In the genomic region with DNA sequence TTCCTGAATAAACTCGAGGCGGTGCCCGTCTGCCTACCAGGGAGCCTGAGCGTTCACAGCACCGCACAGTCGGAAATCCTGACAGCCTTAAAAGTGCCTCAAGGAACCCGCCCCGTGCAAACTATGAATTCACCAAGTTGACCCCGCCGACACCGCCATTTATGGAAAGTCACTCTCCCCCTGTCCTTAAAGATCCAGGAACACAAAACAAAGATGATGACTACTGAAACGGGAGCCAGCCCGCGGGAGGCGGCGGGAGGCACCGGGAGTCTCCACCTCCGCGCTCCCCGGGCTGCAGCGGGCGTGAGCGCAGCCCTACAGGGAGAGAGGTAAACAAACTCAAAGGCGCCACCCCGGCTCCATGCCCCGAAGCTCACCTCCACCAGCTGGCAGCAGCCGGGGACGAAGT, we compare ENCODE assay signal across 8 mouse cellular contexts. TPM values are rescaled to one million over a fixed set of nuclear protein-coding genes. Genes with fewer than 3 reads are reported as not detected.
DNase-seq lines count a peak whose midpoint lies in the region; ATAC-seq and TF ChIP-seq lines count a peak whose summit lies in the region.

No protein-coding gene starts in this region.

- H3K4me2 ChIP-seq in neural tube, embryonic 11.5 days (ENCODE audit: low read depth), result peak overlapping the region; percentile 76
- H3K4me2 ChIP-seq in hindbrain, embryonic 11.5 days (replicated peaks; ENCODE audit: low read depth, low read length), result peak overlapping the region; percentile 83

- TF ChIP-seq POLR2A in cerebellum, adult 2 months (IDR thresholded peaks at IDR 0.05; ENCODE audit: borderline replicate concordance, insufficient read depth, low read length), result no peak

- H3K27me3 ChIP-seq in cerebellum, adult 2 months (ENCODE audit: control insufficient read depth, insufficient read depth, low read length), result no peaks in the 10 kb centered on the region
- no peaks in the 10 kb centered on the region for H3K27me3 ChIP-seq in neural tube, embryonic 11.5 days (ENCODE audit: control insufficient read depth, insufficient read depth, low read length)
- H3K27me3 ChIP-seq in hindbrain, embryonic 11.5 days (ENCODE audit: control insufficient read depth, insufficient read depth, low read length), result no peaks in the 10 kb centered on the region
- H3K27me3 ChIP-seq in megakaryocyte, embryonic 14.5 days (replicated peaks), result no peaks in the 10 kb centered on the region

- H3K36me3 ChIP-seq in neural tube, embryonic 11.5 days (ENCODE audit: control insufficient read depth, insufficient read depth, low read length), result no peaks in the 10 kb centered on the region; the same call in 1 of the 2 replicates
- no peaks in the 10 kb centered on the region for H3K36me3 ChIP-seq in hindbrain, embryonic 11.5 days (ENCODE audit: control insufficient read depth, insufficient read depth, low read length)
- H3K36me3 ChIP-seq in megakaryocyte, embryonic 14.5 days (replicated peaks; ENCODE audit: low read length), result peaks cover 23% of the 10 kb centered on the region

- DNase-seq in cerebellum, adult 2 months, result no peak
- no peak for DNase-seq in cerebellum, adult 18-20 months
- DNase-seq in neural tube, embryonic 11.5 days (ENCODE audit: low spot score), result no peak
- no peak for DNase-seq in neural tube, embryonic 10.5 days (ENCODE audit: extremely low spot score, low spot score)
- DNase-seq in hindbrain, embryonic 11.5 days (ENCODE audit: low spot score), result no peak
- no peak for DNase-seq in adrenal gland, adult 2 months
- no peak for DNase-seq in ovary, postnatal 36 days (ENCODE audit: low spot score)

- peak; percentile 40 for ATAC-seq in neural tube, embryonic 11.5 days (ENCODE audit: insufficient read depth, low FRiP score, low TSS enrichment)
- ATAC-seq in hindbrain, embryonic 11.5 days (ENCODE audit: low FRiP score), result peak; percentile 73

- no peaks in the 10 kb centered on the region for H3K9me3 ChIP-seq in neural tube, embryonic 11.5 days (ENCODE audit: control insufficient read depth, low read length)
- no peaks in the 10 kb centered on the region for H3K9me3 ChIP-seq in hindbrain, embryonic 11.5 days (ENCODE audit: control insufficient read depth, low read length)
- H3K9me3 ChIP-seq in megakaryocyte, embryonic 14.5 days, result no peaks in the 10 kb centered on the region

- H3K4me1 ChIP-seq in cerebellum, adult 2 months (ENCODE audit: control insufficient read depth, insufficient read depth, low read length), result peaks cover 14% of the 10 kb centered on the region
- H3K4me1 ChIP-seq in neural tube, embryonic 11.5 days (ENCODE audit: control insufficient read depth, insufficient read depth, low read length), result peaks cover 7% of the 10 kb centered on the region; the same call in 1 of the 2 replicates
- peaks cover 4% of the 10 kb centered on the region; the same call in 1 of the 2 replicates for H3K4me1 ChIP-seq in hindbrain, embryonic 11.5 days (replicated peaks; ENCODE audit: control insufficient read depth, insufficient read depth, low read length)
- peaks cover 32% of the 10 kb centered on the region for H3K4me1 ChIP-seq in megakaryocyte, embryonic 14.5 days

- under 1% methylated on average over 28 of the region's 28 CpGs for WGBS in cerebellum, adult 2 months
- 1% methylated on average over 28 of the region's 28 CpGs for WGBS in neural tube, embryonic 11.5 days
- WGBS in hindbrain, embryonic 11.5 days, result under 1% methylated on average over 26 of the region's 28 CpGs

- H3K4me3 ChIP-seq in cerebellum, adult 2 months (replicated peaks; ENCODE audit: insufficient read depth, low read depth, low read length), result peak overlapping the region; percentile 88
- peak overlapping the region; percentile 84 for H3K4me3 ChIP-seq in neural tube, embryonic 11.5 days (ENCODE audit: low read depth, low read length)
- H3K4me3 ChIP-seq in hindbrain, embryonic 11.5 days (ENCODE audit: low read depth, low read length), result peak overlapping the region; percentile 89
- peak overlapping the region; percentile 94 for H3K4me3 ChIP-seq in megakaryocyte, embryonic 14.5 days (replicated peaks)

- peak overlapping the region; percentile 72 for H3K9ac ChIP-seq in neural tube, embryonic 11.5 days (ENCODE audit: low read length)
- peak overlapping the region; percentile 80 for H3K9ac ChIP-seq in hindbrain, embryonic 11.5 days (ENCODE audit: low read depth, low read length)

- no peak for TF ChIP-seq CTCF in cerebellum, adult 2 months (IDR thresholded peaks at IDR 0.05; ENCODE audit: borderline replicate concordance, insufficient read depth, low read depth, low read length)

- peak overlapping the region; percentile 58 for H3K27ac ChIP-seq in cerebellum, adult 2 months (ENCODE audit: insufficient read depth, low read length)
- no peak overlapping the region for H3K27ac ChIP-seq in neural tube, embryonic 11.5 days (ENCODE audit: low read depth, low read length)
- H3K27ac ChIP-seq in hindbrain, embryonic 11.5 days (ENCODE audit: low read depth, low read length), result peak overlapping the region; percentile 47

RNA-seq across cellular contexts. Expression of gene Mat2b, which starts 2.9 kb away (rescaled TPM):
- polyA plus RNA-seq in cerebellum, adult 2 months (2012; rRNA removed), result 109 and 124 TPM in 2 replicates
- 97.5 and 99.5 TPM in 2 replicates for polyA plus RNA-seq in neural tube, embryonic 11.5 days (2014; fragmentation: Nextera tagmentation; extraction: Ambion mirVana)
- 105 and 107 TPM in 2 replicates for polyA plus RNA-seq in hindbrain, embryonic 11.5 days (2014; fragmentation: Nextera tagmentation; extraction: Ambion mirVana)
- polyA plus RNA-seq in megakaryocyte, embryonic 14.5 days (2012; ENCODE audit: insufficient read depth, low replicate concordance), result 2.9 and 31.2 TPM in 2 replicates
- total RNA-seq in adrenal gland, adult 2 months (2021), result 10 to 100 TPM; 61.3 to 92.1 TPM
- polyA plus RNA-seq in adrenal gland, adult 2 months (2012; rRNA removed), result 22.9 and 28.7 TPM in 2 replicates

RNA-seq across cellular contexts. Expression of gene Hmmr, which starts 41.1 kb away (rescaled TPM):
- polyA plus RNA-seq in cerebellum, adult 2 months (2012; rRNA removed), result 0.08 and 0.13 TPM in 2 replicates
- 54.1 and 54.4 TPM in 2 replicates for polyA plus RNA-seq in neural tube, embryonic 11.5 days (2014; fragmentation: Nextera tagmentation; extraction: Ambion mirVana)
- polyA plus RNA-seq in hindbrain, embryonic 11.5 days (2014; fragmentation: Nextera tagmentation; extraction: Ambion mirVana), result 55.0 TPM in 2 replicates
- polyA plus RNA-seq in megakaryocyte, embryonic 14.5 days (2012; ENCODE audit: insufficient read depth, low replicate concordance), result 0.56 and 2.2 TPM in 2 replicates
- total RNA-seq in adrenal gland, adult 2 months (2021), result 1 to 10 TPM in 1 of 2 experiments, under 1 TPM in 1; 0.76 to 1.4 TPM
- polyA plus RNA-seq in adrenal gland, adult 2 months (2012; rRNA removed), result 0.32 and 0.47 TPM in 2 replicates

RNA-seq across cellular contexts. Expression of gene Nudcd2, which starts 41.4 kb away (rescaled TPM):
- polyA plus RNA-seq in cerebellum, adult 2 months (2012; rRNA removed), result 22.2 and 22.9 TPM in 2 replicates
- 166 and 171 TPM in 2 replicates for polyA plus RNA-seq in neural tube, embryonic 11.5 days (2014; fragmentation: Nextera tagmentation; extraction: Ambion mirVana)
- polyA plus RNA-seq in hindbrain, embryonic 11.5 days (2014; fragmentation: Nextera tagmentation; extraction: Ambion mirVana), result 184 and 196 TPM in 2 replicates
- 10.3 and 35.3 TPM in 2 replicates for polyA plus RNA-seq in megakaryocyte, embryonic 14.5 days (2012; ENCODE audit: insufficient read depth, low replicate concordance)
- 10 to 100 TPM; 21.1 to 25.2 TPM for total RNA-seq in adrenal gland, adult 2 months (2021)
- 22.0 and 27.2 TPM in 2 replicates for polyA plus RNA-seq in adrenal gland, adult 2 months (2012; rRNA removed)

Comparison
In these comparisons a context has a peak if more than half of its experiments do, and no peak if none do; other contexts are left out.
1. RNA of gene Hmmr, which starts 41.1 kb away (polyA plus RNA-seq): 55.0 TPM in hindbrain, embryonic 11.5 days and 54.1 to 54.4 TPM in neural tube, embryonic 11.5 days; 0.56 to 2.2 TPM in megakaryocyte, embryonic 14.5 days, 0.32 to 0.47 TPM in adrenal gland, adult 2 months and 0.08 to 0.13 TPM in cerebellum, adult 2 months; every median in the first group is over 10 times any median in the second.
2. Peak in every context shown above with its lines, with median percentiles within 50 percentile points of each other: H3K4me3 ChIP-seq.